Mouse (Mus musculus) myocyte (in vitro differentiated cells): ENCODE data around the gene Ak1. TPM values are rescaled to one million over a fixed set of nuclear protein-coding genes. Genes with fewer than 3 reads are reported as not detected.
A peak's percentile ranks its signal among the peaks of the same experiment; 100 is the strongest.

Experiments used
- H3K27me3 ChIP-seq: one replicate; pipeline ENCODE4 v1.6.1; 2011; ENCODE audit not compliant: control insufficient read depth, insufficient read depth, insufficient read length
- H3K36me3 ChIP-seq: one replicate; pipeline ENCODE4 v1.6.1; 2011; ENCODE audit not compliant: control insufficient read depth, insufficient read depth
- H3K4me2 ChIP-seq: one replicate; pipeline ENCODE4 v1.6.1; 2011; ENCODE audit warnings: low read depth, control low read depth
- H3K4me3 ChIP-seq: one replicate; pipeline ENCODE4 v1.5.1; 2011; ENCODE audit warnings: mild to moderate bottlenecking, control low read depth, moderate library complexity
- H3K79me2 ChIP-seq: one replicate; pipeline ENCODE4 v1.6.1; 2011; ENCODE audit not compliant: control insufficient read depth, insufficient read depth
- H3ac ChIP-seq: one replicate; pipeline ENCODE4 v1.6.1; 2011; ENCODE audit not compliant: control insufficient read depth, insufficient read length
- CEBPB ChIP-seq: IDR thresholded peaks from 2 replicates; pipeline ENCODE4 v1.6.1; 2011; ENCODE audit warnings: mild to moderate bottlenecking, moderate library complexity; ENCODE audit not compliant: poor library complexity, insufficient read depth, severe bottlenecking
- E2F4 ChIP-seq: IDR thresholded peaks from one replicate; pipeline ENCODE4 v1.6.1; 2011; ENCODE audit warnings: mild to moderate bottlenecking, control low read depth, moderate library complexity; ENCODE audit not compliant: insufficient read depth
- MAX ChIP-seq: IDR thresholded peaks from one replicate; pipeline ENCODE4 v1.6.1; 2011; ENCODE audit warnings: low read depth, mild to moderate bottlenecking, control low read depth
- MYOD1 ChIP-seq, 3 experiments: IDR thresholded peaks; one replicate each; pipeline ENCODE4 v1.6.1; 2011; ENCODE audit warnings: control low read depth in 2 of 3, low read depth in 2 of 3, mild to moderate bottlenecking in 2 of 3, moderate library complexity in 1 of 3; ENCODE audit not compliant: insufficient read length in 2 of 3, control insufficient read depth in 1 of 3
- MYOG ChIP-seq, 3 experiments: IDR thresholded peaks; one replicate each; pipeline ENCODE4 v1.6.1; 2011; ENCODE audit warnings: control low read depth in 2 of 3, low read depth in 2 of 3, mild to moderate bottlenecking in 2 of 3; ENCODE audit not compliant: insufficient read length in 2 of 3, control insufficient read depth in 1 of 3, insufficient read depth in 1 of 3
- POLR2A ChIP-seq: IDR thresholded peaks from one replicate; pipeline ENCODE4 v1.6.1; 2011; ENCODE audit warnings: low read depth, mild to moderate bottlenecking, control low read depth, moderate library complexity; ENCODE audit not compliant: insufficient read length
- POLR2AphosphoS2 ChIP-seq: IDR thresholded peaks from one replicate; pipeline ENCODE4 v1.6.1; 2011; ENCODE audit warnings: low read depth, control low read depth; ENCODE audit not compliant: insufficient read length
- REST ChIP-seq: IDR thresholded peaks from one replicate; pipeline ENCODE4 v1.6.1; 2011; ENCODE audit warnings: mild to moderate bottlenecking, control low read depth, moderate library complexity; ENCODE audit not compliant: insufficient read depth, insufficient read length
- SRF ChIP-seq: IDR thresholded peaks from one replicate; pipeline ENCODE4 v1.6.1; 2011; ENCODE audit warnings: low read depth; ENCODE audit not compliant: control insufficient read depth, insufficient read length
- TCF12 ChIP-seq: IDR thresholded peaks from one replicate; pipeline ENCODE4 v1.6.1; 2011; ENCODE audit warnings: mild to moderate bottlenecking, control low read depth; ENCODE audit not compliant: poor library complexity, insufficient read depth, severe bottlenecking
- TCF3 ChIP-seq: IDR thresholded peaks from one replicate; pipeline ENCODE4 v1.6.1; 2011; ENCODE audit warnings: low read depth, control low read depth; ENCODE audit not compliant: insufficient read length
- USF1 ChIP-seq: IDR thresholded peaks from one replicate; pipeline ENCODE4 v1.6.1; 2011; ENCODE audit warnings: low read depth, mild to moderate bottlenecking, control low read depth, moderate library complexity
- polyA plus RNA-seq: library from polyadenylated mRNA; unstranded; fragments of >200 nt; fragmentation: generic; extraction: Trizol; gene quantifications from one replicate; pipeline ENCODE4 v1.2.1, GENCODE M21; 2012; ENCODE audit warnings: missing spikeins

Gene Ak1
- polyA plus RNA-seq, 1 experiment, result 265 TPM

- Histone ChIP-seq H3K27me3 (no peaks in the 10 kb centered on the region), H3K79me2 (peaks cover 31% of the 10 kb centered on the region), H3K4me2 (no peak overlapping the region), H3ac (no peak overlapping the region), H3K36me3 (peaks cover 18% of the 10 kb centered on the region), H3K4me3 (no peak overlapping the region)
- no peak for TF ChIP-seq POLR2AphosphoS2
- TF ChIP-seq REST, result no peak
- TF ChIP-seq USF1, result no peak
- no peak for TF ChIP-seq MYOD1 (IDR thresholded peaks at IDR 0.05; ENCODE audit: control insufficient read depth in 1 of 3, insufficient read length in 2 of 3, low read depth in 2 of 3)
- no peak for TF ChIP-seq MAX
- no peak for TF ChIP-seq TCF3
- TF ChIP-seq CEBPB, result no peak
Observed at GRCm38 (mm10) chr2:32591249-32591648, 30.3 kb upstream of the Ak1 start.

DNA sequence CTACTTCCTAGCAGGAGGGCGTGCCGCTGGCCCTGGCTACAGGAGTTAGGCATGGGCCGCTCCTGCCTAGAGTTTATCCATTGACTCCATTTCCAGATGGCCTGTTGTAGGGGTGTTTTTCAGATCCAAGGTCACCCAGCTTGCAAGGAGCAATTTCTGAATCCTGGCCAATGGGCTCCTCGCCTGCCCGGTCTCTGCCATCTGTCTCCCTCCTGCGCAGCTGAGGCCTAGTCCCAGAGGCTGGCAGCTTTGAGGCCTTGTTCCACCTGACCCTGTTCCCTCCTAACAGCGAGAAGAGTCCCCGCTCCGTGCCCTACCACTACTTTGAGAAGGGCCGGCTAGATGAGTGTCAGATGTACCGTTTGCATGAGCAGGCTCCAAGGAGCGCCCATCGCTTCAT, 24.8 kb upstream of the Ak1 start:
- Histone ChIP-seq H3K27me3 (no peaks in the 10 kb centered on the region), H3K4me3 (no peak overlapping the region), H3K4me2 (no peak overlapping the region), H3ac (no peak overlapping the region), H3K36me3 (peaks cover 22% of the 10 kb centered on the region), H3K79me2 (peaks cover 5% of the 10 kb centered on the region)
- TF ChIP-seq REST, result no peak
- TF ChIP-seq SRF, result no peak
- TF ChIP-seq USF1, result no peak
- TF ChIP-seq POLR2AphosphoS2, result no peak
- no peak for TF ChIP-seq MYOD1 (IDR thresholded peaks at IDR 0.05; ENCODE audit: control insufficient read depth in 1 of 3, insufficient read length in 2 of 3, low read depth in 2 of 3)
- TF ChIP-seq E2F4, result no peak
- no peak for TF ChIP-seq TCF12
- no peak for TF ChIP-seq CEBPB
- TF ChIP-seq TCF3, result no peak
- no peak for TF ChIP-seq MYOG (IDR thresholded peaks at IDR 0.05; ENCODE audit: control insufficient read depth in 1 of 3, insufficient read depth in 1 of 3, insufficient read length in 2 of 3, low read depth in 2 of 3)
- TF ChIP-seq MAX, result no peak
- TF ChIP-seq POLR2A, result no peak

DNA sequence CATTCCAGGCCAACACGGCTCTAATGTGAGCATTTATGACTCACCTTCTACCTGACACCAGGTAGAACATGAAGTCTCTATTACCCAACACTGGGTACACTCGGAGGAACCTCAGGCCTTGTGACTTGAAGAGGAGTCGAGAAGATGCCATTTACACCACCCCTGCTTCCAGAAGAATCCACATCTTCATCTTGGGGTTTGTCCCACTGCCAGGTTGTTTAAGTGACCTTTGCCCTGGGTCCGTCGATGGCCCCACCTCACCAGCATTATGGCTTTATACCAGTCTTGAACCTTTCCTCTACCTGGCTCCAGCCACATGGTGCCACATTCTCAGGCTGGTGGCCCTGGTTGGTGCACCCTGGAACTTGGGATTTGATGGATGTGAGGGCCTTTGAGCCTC, 24.3 kb upstream of the Ak1 start:
- H3K4me2 ChIP-seq, result peak overlapping the region; percentile 7
- H3K36me3 ChIP-seq, result peaks cover 22% of the 10 kb centered on the region
- H3K4me3 ChIP-seq, result no peak overlapping the region
- TF ChIP-seq REST (no peak), MAX (no peak), USF1 (no peak), MYOD1 (IDR thresholded peaks at IDR 0.05; ENCODE audit: control insufficient read depth in 1 of 3, insufficient read length in 2 of 3, low read depth in 2 of 3) (no peak), E2F4 (no peak), CEBPB (no peak), POLR2A (no peak), SRF (no peak), TCF3 (no peak), TCF12 (no peak), POLR2AphosphoS2 (no peak), MYOG (IDR thresholded peaks at IDR 0.05; ENCODE audit: control insufficient read depth in 1 of 3, insufficient read depth in 1 of 3, insufficient read length in 2 of 3, low read depth in 2 of 3) (no peak)
- no peaks in the 10 kb centered on the region for H3K27me3 ChIP-seq
- H3K79me2 ChIP-seq, result peaks cover 5% of the 10 kb centered on the region
- H3ac ChIP-seq, result no peak overlapping the region

DNA sequence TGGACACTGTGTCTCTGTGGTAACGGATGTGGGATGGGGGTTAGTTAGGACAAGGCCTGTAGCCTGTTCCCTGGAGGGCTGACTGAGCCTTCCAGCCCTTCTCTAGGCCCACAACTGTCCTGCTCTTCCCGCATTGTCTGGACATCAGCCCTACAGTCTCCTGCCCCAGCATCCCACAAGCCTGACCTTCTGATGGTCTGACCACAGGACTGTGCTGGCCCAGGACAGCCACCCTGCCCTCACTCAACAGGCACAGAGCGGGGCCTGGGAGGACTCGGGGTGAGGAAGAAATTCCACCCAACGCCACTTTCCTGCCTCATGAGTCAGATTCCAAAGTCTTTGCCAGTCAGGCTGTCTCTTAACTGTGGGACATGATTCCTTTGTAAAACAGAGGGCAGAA, 23.9 kb upstream of the Ak1 start:
- Histone ChIP-seq H3K36me3 (peaks cover 22% of the 10 kb centered on the region), H3K79me2 (peaks cover 5% of the 10 kb centered on the region), H3K4me3 (no peak overlapping the region), H3K27me3 (no peaks in the 10 kb centered on the region), H3ac (no peak overlapping the region), H3K4me2 (peak overlapping the region; percentile 50)
- TF ChIP-seq TCF3 (no peak), MYOG (IDR thresholded peaks at IDR 0.05; ENCODE audit: control insufficient read depth in 1 of 3, insufficient read depth in 1 of 3, insufficient read length in 2 of 3, low read depth in 2 of 3) (no peak), POLR2AphosphoS2 (peak; percentile 34), MYOD1 (IDR thresholded peaks at IDR 0.05; ENCODE audit: control insufficient read depth in 1 of 3, insufficient read length in 2 of 3, low read depth in 2 of 3) (peak in 1 of 3 experiments; percentile 7)

DNA sequence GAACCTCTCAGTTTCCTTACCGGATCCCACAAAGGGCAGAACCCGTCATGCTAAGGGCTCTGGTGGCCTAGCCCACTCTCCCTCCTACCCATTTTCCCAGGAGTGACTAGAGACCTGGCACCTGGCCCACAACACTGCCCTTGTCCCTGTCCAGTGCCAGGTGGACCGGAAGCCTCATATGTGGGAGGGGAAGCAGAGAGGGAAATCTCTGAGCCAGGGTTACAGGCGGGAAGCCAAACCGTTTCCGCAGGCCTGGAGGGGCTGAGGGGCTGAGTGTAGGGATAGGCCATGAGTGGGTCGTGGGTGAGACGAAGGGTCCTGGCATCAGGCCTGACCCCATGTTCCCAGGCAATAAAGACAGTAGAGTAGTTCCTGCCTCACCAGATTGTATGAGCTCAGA, 23.1 kb upstream of the Ak1 start:
- Histone ChIP-seq H3K4me3 (no peak overlapping the region), H3ac (no peak overlapping the region), H3K79me2 (no peaks in the 10 kb centered on the region), H3K36me3 (peaks cover 18% of the 10 kb centered on the region), H3K27me3 (no peaks in the 10 kb centered on the region), H3K4me2 (peak overlapping the region; percentile 39)
- TF ChIP-seq MYOG (IDR thresholded peaks at IDR 0.05; ENCODE audit: control insufficient read depth in 1 of 3, insufficient read depth in 1 of 3, insufficient read length in 2 of 3, low read depth in 2 of 3), result no peak
- no peak for TF ChIP-seq TCF3
- TF ChIP-seq POLR2AphosphoS2, result no peak
- no peak for TF ChIP-seq TCF12
- TF ChIP-seq USF1, result no peak
- no peak for TF ChIP-seq SRF
- TF ChIP-seq REST, result no peak
- TF ChIP-seq MAX, result no peak
- TF ChIP-seq MYOD1 (IDR thresholded peaks at IDR 0.05; ENCODE audit: control insufficient read depth in 1 of 3, insufficient read length in 2 of 3, low read depth in 2 of 3), result no peak
- no peak for TF ChIP-seq CEBPB
- TF ChIP-seq POLR2A, result no peak
